Mouse (Mus musculus): ENCODE measurements around the gene Pid1. TPM values are rescaled to one million over a fixed set of nuclear protein-coding genes. Genes with fewer than 3 reads are reported as not detected.

The Pid1 gene
- polyA plus RNA-seq (2015; fragmentation: Nextera tagmentation; extraction: Ambion mirVana), result 32.9 and 45.6 TPM in 2 replicates

DNA sequence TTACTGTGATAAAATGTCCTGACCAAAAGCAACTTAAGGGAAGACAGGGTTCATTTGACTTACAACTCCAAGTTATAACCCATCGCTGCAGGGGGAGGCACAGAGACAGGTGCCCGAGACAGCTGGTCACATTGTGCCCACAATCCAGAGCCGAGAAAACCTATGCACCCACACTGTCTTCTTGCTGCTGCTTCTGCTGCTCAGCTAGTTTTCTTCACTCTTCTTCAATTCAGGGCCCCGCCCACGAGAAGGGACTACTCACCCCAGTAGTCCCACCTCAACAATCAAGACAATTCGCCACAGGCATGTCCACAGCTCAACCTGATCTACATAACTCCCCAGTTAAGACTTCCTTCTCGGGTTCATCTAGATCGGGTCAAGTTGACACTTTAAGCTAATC lies at the start of gene Pid1:
Gene Pid1 (minus strand): TSS at position 214 of the 400 bp plus-strand sequence.
- H3K4me2 ChIP-seq (replicated peaks), result no peak within 1 kb of the TSS
- no peaks in the 10 kb centered on the region for H3K9me3 ChIP-seq (replicated peaks)
- WGBS, result 87% methylated on average over 8 of the region's 8 CpGs
- no peak within 1 kb of the TSS for H3K27ac ChIP-seq (replicated peaks)
- no peak for ATAC-seq (ENCODE audit: insufficient number of reproducible peaks, low FRiP score, low TSS enrichment, low read depth)
- no peak within 1 kb of the TSS for H3K9ac ChIP-seq
- H3K4me1 ChIP-seq, result no peaks in the 10 kb centered on the region
- no peaks in the 10 kb centered on the region for H3K36me3 ChIP-seq
- no peaks in the 10 kb centered on the region for H3K27me3 ChIP-seq
- no peak within 1 kb of the TSS for H3K4me3 ChIP-seq (replicated peaks)

DNA sequence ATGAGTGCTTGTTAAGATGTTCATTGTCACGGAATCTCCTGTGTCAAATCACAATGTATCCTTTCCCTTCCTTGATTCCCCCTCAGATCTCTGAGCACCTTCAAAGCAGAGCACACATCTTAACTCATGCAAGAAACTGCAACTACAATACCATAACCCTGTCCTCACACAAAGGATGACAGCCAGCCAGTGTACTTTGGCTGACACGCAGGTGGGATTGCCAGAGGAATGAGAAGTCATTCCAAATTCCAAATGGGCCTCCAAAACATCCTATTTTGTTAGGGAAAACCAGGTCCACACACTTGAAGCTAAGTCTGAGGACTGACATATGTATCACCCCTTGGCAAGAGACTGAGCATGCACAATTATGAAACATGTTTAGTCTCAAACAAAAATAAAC lies 45.5 kb upstream of the Pid1 start:
- no peaks in the 10 kb centered on the region; the same call in 1 of the 2 replicates for H3K4me1 ChIP-seq
- H3K4me3 ChIP-seq (replicated peaks), result no peak overlapping the region
- H3K36me3 ChIP-seq, result no peaks in the 10 kb centered on the region
- WGBS, result 64% methylated on average over 2 of the region's 2 CpGs
- no peak overlapping the region for H3K9ac ChIP-seq
- H3K27ac ChIP-seq (replicated peaks), result no peak overlapping the region
- ATAC-seq (ENCODE audit: insufficient number of reproducible peaks, low FRiP score, low TSS enrichment, low read depth), result peak; percentile 51; the same call in 1 of the 2 replicates
- no peaks in the 10 kb centered on the region for H3K27me3 ChIP-seq
- H3K9me3 ChIP-seq (replicated peaks), result no peaks in the 10 kb centered on the region
- no peak overlapping the region for H3K4me2 ChIP-seq (replicated peaks)

DNA sequence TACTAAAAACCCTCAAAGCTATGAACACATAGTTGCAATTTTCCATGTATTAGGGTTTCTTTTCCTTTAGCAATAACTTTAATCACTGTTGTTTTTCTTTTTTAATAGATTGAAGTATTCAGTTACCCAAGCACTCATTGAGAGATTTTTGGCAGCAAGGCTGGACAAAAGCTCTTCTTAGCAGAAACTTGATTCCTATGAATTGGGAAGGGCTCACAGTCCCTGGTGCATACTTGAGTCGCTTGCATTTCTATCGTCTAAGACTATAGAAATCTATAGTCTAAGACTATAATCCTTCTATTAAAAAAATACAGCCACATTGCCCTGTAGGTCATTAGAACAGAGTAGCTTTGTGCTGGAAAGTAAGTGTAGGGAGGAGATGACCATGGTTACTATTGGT lies 44.9 kb upstream of the Pid1 start:
- no peak for ATAC-seq (ENCODE audit: insufficient number of reproducible peaks, low FRiP score, low TSS enrichment, low read depth)
- H3K4me3 ChIP-seq (replicated peaks), result no peak overlapping the region
- no peaks in the 10 kb centered on the region for H3K36me3 ChIP-seq
- no peak overlapping the region for H3K4me2 ChIP-seq (replicated peaks)
- H3K4me1 ChIP-seq, result no peaks in the 10 kb centered on the region; the same call in 1 of the 2 replicates
- 63% methylated on average over 2 of the region's 2 CpGs for WGBS
- H3K9ac ChIP-seq, result no peak overlapping the region
- H3K27ac ChIP-seq (replicated peaks), result no peak overlapping the region
- H3K27me3 ChIP-seq, result no peaks in the 10 kb centered on the region
- no peaks in the 10 kb centered on the region for H3K9me3 ChIP-seq (replicated peaks)

DNA sequence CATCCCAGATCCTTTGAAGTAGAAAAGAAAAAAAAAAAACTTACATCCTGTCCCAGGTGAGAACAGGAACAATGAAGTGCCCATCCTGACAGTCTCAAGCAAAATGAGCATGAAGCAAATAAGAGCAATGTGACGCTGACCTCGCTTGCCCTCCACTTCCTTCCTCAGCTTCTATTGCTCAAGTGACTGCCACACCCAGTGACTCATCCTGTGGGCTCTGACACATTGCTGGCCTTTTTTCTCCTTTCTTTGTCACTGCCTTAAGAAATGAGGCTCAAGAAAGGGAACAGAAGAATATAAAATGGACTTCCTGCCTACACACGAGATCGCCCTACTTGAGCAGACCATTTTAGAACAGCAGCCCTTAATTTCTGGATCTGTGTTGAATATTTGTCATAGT lies 42.9 kb upstream of the Pid1 start:
- Histone ChIP-seq H3K4me3 (replicated peaks) (no peak overlapping the region), H3K27ac (replicated peaks) (no peak overlapping the region), H3K27me3 (no peaks in the 10 kb centered on the region), H3K9me3 (replicated peaks) (no peaks in the 10 kb centered on the region), H3K36me3 (no peaks in the 10 kb centered on the region), H3K4me1 (no peaks in the 10 kb centered on the region; the same call in 1 of the 2 replicates), H3K9ac (no peak overlapping the region), H3K4me2 (replicated peaks) (no peak overlapping the region)
- WGBS, result 71% methylated on average over 4 of the region's 4 CpGs
- ATAC-seq (ENCODE audit: insufficient number of reproducible peaks, low FRiP score, low TSS enrichment, low read depth), result no peak

DNA sequence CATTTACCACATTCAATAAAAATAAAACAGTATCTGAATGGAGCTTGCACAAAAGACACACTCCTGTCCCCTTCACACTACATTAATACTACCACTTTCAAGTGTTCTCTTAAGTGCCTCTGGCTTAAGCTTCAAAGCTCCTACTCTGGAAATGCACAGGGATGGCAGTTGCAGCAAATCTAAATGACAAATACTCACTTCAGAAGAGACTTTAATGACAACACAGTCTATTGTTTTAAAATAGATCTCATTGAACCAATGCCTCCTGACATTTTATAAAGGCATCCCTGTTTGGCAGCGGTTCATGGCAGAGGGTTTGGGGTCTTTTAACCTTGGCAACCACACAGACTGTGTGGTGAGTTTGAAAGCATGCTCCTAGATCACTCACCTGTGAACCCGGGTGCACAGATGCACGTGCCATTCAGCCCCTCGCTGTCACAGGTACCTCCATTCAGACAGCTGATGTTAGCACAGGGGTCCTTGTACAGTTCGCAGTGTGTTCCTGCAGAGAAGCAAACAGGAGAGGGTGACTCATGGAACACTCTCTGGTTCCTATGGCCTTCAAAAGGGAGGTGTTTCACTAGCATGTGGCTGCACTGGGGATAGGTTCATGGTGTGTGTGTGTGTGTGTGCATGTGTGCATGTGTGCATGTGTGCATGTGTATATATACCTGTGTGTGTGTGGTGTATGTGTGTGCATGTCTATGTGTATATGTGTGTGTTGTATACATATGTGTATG lies 41.7 kb upstream of the Pid1 start:
- 75% methylated on average over 5 of the region's 5 CpGs for WGBS
- H3K36me3 ChIP-seq, result no peaks in the 10 kb centered on the region
- H3K27me3 ChIP-seq, result no peaks in the 10 kb centered on the region
- no peak overlapping the region for H3K9ac ChIP-seq
- ATAC-seq (ENCODE audit: insufficient number of reproducible peaks, low FRiP score, low TSS enrichment, low read depth), result no peak
- no peaks in the 10 kb centered on the region; the same call in 1 of the 2 replicates for H3K4me1 ChIP-seq
- no peak overlapping the region for H3K4me3 ChIP-seq (replicated peaks)
- no peak overlapping the region for H3K4me2 ChIP-seq (replicated peaks)
- H3K9me3 ChIP-seq (replicated peaks), result no peaks in the 10 kb centered on the region
- H3K27ac ChIP-seq (replicated peaks), result no peak overlapping the region

DNA sequence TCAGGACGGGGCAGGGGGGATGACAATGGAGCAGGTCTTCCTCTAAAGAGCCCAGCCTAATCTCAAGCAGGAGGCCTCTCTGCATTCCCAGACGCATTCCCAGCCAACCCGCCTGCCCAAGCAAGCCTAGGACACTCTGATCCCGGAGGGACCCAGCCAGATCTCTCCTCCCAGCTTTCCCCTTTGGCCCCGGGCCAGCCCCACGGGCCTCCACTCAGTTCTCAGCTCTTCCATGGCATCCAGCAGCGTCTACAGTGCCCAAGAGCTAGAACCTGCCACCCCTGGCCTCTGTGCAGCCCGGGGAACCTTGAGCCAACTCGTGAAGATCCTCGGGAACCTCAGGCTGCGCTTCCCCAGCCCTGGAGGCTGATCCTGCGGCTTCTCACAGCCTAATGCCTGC lies 40.9 kb upstream of the Pid1 start:
- ATAC-seq (ENCODE audit: insufficient number of reproducible peaks, low FRiP score, low TSS enrichment, low read depth), result no peak; the same call in 1 of the 2 replicates
- 41% methylated on average over 12 of the region's 12 CpGs for WGBS
- Histone ChIP-seq H3K9me3 (replicated peaks) (no peaks in the 10 kb centered on the region), H3K27me3 (no peaks in the 10 kb centered on the region), H3K27ac (replicated peaks) (no peak overlapping the region), H3K36me3 (no peaks in the 10 kb centered on the region), H3K4me1 (no peaks in the 10 kb centered on the region; the same call in 1 of the 2 replicates), H3K4me2 (replicated peaks) (no peak overlapping the region), H3K4me3 (replicated peaks) (no peak overlapping the region), H3K9ac (no peak overlapping the region)

DNA sequence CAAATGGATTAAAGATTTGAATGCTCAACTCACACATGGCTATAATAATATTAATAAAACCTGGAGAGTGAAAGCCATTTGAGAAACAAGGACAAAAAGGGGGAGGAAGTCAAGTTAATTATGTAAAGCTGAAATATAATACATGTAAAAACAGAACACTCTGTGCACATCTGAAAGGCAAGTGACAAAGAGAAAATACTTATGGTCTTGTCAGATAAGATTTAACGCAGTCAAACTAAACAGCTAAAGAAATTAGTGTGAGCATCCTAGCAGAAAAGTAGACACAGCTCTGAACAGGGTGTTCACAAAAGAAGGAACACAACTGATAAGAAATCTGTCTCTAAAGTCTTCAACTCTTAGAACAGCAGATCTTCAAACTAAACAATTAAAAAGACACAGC lies 38.2 kb upstream of the Pid1 start:
- 42% methylated on average over 1 of the region's 1 CpGs for WGBS
- H3K9me3 ChIP-seq (replicated peaks), result no peaks in the 10 kb centered on the region
- no peak overlapping the region for H3K4me3 ChIP-seq (replicated peaks)
- H3K9ac ChIP-seq, result no peak overlapping the region
- no peaks in the 10 kb centered on the region; the same call in 1 of the 2 replicates for H3K4me1 ChIP-seq
- no peak overlapping the region for H3K4me2 ChIP-seq (replicated peaks)
- H3K36me3 ChIP-seq, result no peaks in the 10 kb centered on the region
- ATAC-seq (ENCODE audit: insufficient number of reproducible peaks, low FRiP score, low TSS enrichment, low read depth), result no peak
- H3K27me3 ChIP-seq, result no peaks in the 10 kb centered on the region
- H3K27ac ChIP-seq (replicated peaks), result no peak overlapping the region

DNA sequence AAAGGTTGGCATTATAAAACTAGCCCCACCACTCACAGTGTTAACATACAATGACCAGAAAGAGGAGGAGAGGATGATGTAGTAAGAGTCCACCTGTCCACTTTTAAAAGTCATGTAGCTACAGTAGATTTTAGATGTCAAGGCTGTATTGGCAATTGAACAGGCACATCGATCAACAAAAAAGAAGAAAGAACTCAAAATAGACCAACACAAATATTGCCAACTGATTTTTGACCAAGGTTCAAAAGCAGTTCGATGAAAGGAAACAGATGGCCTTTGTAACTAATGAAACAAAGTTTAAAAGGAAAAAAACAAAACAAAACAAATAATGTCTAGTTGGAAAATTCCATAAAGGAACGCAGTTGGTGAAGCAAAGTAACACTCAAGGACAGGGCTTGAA lies 35.7 kb upstream of the Pid1 start:
- Histone ChIP-seq H3K4me1 (no peaks in the 10 kb centered on the region; the same call in 1 of the 2 replicates), H3K9me3 (replicated peaks) (no peaks in the 10 kb centered on the region), H3K4me2 (replicated peaks) (no peak overlapping the region), H3K4me3 (replicated peaks) (no peak overlapping the region), H3K9ac (no peak overlapping the region), H3K27ac (replicated peaks) (no peak overlapping the region), H3K27me3 (no peaks in the 10 kb centered on the region), H3K36me3 (no peaks in the 10 kb centered on the region)
- no peak for ATAC-seq (ENCODE audit: insufficient number of reproducible peaks, low FRiP score, low TSS enrichment, low read depth)
- 76% methylated on average over 3 of the region's 3 CpGs for WGBS

DNA sequence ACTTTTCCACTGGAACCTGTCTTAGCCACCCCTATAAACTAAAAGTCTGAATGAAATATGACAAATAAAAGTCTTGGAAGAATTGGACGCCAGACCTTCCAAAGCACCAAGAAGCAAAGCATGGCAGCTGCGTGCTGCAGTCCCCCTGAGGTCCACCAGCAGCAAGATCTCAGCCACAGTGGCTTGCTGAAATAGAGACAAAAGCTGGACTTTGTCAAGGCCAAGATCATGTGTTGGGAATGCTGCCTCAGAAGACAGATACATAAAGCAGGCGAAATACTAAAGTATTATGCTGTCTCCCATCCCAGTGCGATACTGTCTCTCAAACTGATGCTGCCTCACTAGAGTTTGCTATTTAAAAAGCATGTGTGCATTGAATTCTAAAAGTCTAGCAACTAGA lies 35.1 kb upstream of the Pid1 start:
- no peak for ATAC-seq (ENCODE audit: insufficient number of reproducible peaks, low FRiP score, low TSS enrichment, low read depth)
- Histone ChIP-seq H3K36me3 (no peaks in the 10 kb centered on the region), H3K4me2 (replicated peaks) (no peak overlapping the region), H3K4me1 (no peaks in the 10 kb centered on the region), H3K9ac (no peak overlapping the region), H3K27ac (replicated peaks) (no peak overlapping the region), H3K27me3 (no peaks in the 10 kb centered on the region), H3K4me3 (replicated peaks) (no peak overlapping the region), H3K9me3 (replicated peaks) (no peaks in the 10 kb centered on the region)
- WGBS, result 93% methylated on average over 4 of the region's 4 CpGs

DNA sequence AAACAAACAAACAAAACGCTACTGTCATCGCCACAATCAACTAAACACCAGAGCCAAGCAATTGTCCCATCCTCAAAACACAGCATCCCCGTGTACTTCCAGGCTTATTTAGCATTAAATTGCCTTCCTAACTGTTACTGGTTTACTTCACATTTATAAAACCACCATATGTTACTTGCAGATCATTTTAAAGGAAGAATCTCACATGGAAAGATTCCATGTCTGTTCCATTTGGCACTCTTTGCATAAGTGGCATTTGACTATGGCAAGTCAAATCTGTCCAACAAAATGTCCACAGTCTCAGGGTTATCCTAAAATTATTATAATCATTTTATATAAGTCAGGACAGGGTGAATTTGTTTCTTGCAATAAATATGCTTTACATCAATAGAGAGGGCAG lies 32.8 kb upstream of the Pid1 start:
- no peak for ATAC-seq (ENCODE audit: insufficient number of reproducible peaks, low FRiP score, low TSS enrichment, low read depth)
- 66% methylated on average over 3 of the region's 3 CpGs for WGBS

DNA sequence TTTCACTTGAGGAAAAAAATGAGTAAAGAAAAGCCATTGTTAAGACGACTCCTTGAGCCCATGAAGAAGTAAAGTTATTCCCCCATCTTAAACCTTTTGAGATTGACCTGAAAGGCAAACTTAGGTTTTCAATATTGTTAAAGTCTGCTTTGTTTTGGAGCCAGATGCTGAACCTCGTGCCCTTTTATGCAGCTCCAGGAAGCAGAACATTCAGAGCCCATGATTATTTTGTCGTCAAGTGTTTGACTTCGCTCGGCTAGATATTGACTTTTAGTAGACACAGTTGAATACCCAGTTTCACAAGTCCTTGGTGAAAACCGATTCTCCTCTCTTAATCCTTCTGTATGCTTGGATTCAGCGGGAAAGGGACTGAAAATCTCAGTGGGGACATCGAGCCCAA lies 31.9 kb upstream of the Pid1 start:
- H3K4me2 ChIP-seq (replicated peaks), result no peak overlapping the region
- H3K9ac ChIP-seq, result no peak overlapping the region
- no peaks in the 10 kb centered on the region for H3K36me3 ChIP-seq
- no peaks in the 10 kb centered on the region for H3K4me1 ChIP-seq
- ATAC-seq (ENCODE audit: insufficient number of reproducible peaks, low FRiP score, low TSS enrichment, low read depth), result no peak
- H3K27ac ChIP-seq (replicated peaks), result no peak overlapping the region
- no peak overlapping the region for H3K4me3 ChIP-seq (replicated peaks)
- no peaks in the 10 kb centered on the region for H3K9me3 ChIP-seq (replicated peaks)
- H3K27me3 ChIP-seq, result no peaks in the 10 kb centered on the region
- 81% methylated on average over 8 of the region's 8 CpGs for WGBS

More for the DNA sequence above, 32.8 kb upstream of the Pid1 start:
- Histone ChIP-seq H3K27me3 (no peaks in the 10 kb centered on the region), H3K9ac (no peak overlapping the region), H3K27ac (replicated peaks) (no peak overlapping the region), H3K36me3 (no peaks in the 10 kb centered on the region), H3K4me1 (no peaks in the 10 kb centered on the region), H3K4me3 (replicated peaks) (no peak overlapping the region), H3K4me2 (replicated peaks) (no peak overlapping the region), H3K9me3 (replicated peaks) (no peaks in the 10 kb centered on the region)

DNA sequence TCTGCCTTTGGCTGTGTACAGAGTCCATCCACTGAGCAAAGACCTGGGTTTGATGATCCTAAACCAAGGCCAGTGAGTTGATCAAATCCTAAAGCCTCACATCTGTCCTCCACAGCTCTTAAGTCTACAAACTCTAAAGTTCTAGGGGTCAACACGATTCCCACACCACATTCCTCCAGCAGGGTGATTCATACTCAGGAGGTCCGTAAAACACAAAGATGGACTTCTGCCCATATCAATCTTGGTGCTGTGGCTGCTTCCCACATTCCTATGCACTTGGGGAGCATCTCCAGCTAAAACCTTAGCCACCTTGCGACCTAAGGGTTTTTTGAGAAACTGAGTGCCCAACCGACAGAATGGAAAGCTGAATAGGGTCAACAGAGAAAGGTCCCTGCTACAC lies 27.0 kb upstream of the Pid1 start:
- no peak overlapping the region for H3K4me3 ChIP-seq (replicated peaks)
- WGBS, result 87% methylated on average over 4 of the region's 4 CpGs
- no peak for ATAC-seq (ENCODE audit: insufficient number of reproducible peaks, low FRiP score, low TSS enrichment, low read depth)
- no peaks in the 10 kb centered on the region for H3K36me3 ChIP-seq
- H3K27me3 ChIP-seq, result no peaks in the 10 kb centered on the region
- H3K9me3 ChIP-seq (replicated peaks), result no peaks in the 10 kb centered on the region
- H3K27ac ChIP-seq (replicated peaks), result no peak overlapping the region
- H3K9ac ChIP-seq, result no peak overlapping the region
- no peak overlapping the region for H3K4me2 ChIP-seq (replicated peaks)
- no peaks in the 10 kb centered on the region for H3K4me1 ChIP-seq
